Mouse (Mus musculus) small intestine, adult 2 months (tissue): ENCODE results near the gene Smn1. TPM values are rescaled to one million over a fixed set of nuclear protein-coding genes. Genes with fewer than 3 reads are reported as not detected.

Source experiments
- polyA plus RNA-seq: library from polyadenylated mRNA; depleted of rRNA; stranded (reverse); fragments of >200 nt; gene quantifications from 2 replicates; pipeline ENCODE4 v1.2.3, GENCODE M21; 2012; rRNA removed

The Smn1 gene
- polyA plus RNA-seq, 1 experiment = 8.2 TPM

Other genes with a start within 250 kb of the Smn1 start
- gene Cartpt, start 223.8 kb upstream of the Smn1 start, polyA plus RNA-seq = 2.6 and 3.5 TPM in 2 replicates
- 6.8 and 7.5 TPM in 2 replicates for gene Mccc2, start 109.2 kb upstream of the Smn1 start, polyA plus RNA-seq
- 0.50 and 1.0 TPM in 2 replicates for gene Bdp1, start 20.8 kb upstream of the Smn1 start, polyA plus RNA-seq
- gene Serf1, start 16.8 kb upstream of the Smn1 start, polyA plus RNA-seq = 1.1 and 3.9 TPM in 2 replicates
- gene Naip2, start 77.2 kb downstream of the Smn1 start, polyA plus RNA-seq = 3.9 and 12.0 TPM in 2 replicates
- gene Naip5, start 121.5 kb downstream of the Smn1 start, polyA plus RNA-seq = 4.8 and 38.1 TPM in 2 replicates
- gene Naip6, start 192.8 kb downstream of the Smn1 start, polyA plus RNA-seq = 7.1 and 61.1 TPM in 2 replicates